ENCODE assay signal across 9 mouse cellular contexts in the genomic region with DNA sequence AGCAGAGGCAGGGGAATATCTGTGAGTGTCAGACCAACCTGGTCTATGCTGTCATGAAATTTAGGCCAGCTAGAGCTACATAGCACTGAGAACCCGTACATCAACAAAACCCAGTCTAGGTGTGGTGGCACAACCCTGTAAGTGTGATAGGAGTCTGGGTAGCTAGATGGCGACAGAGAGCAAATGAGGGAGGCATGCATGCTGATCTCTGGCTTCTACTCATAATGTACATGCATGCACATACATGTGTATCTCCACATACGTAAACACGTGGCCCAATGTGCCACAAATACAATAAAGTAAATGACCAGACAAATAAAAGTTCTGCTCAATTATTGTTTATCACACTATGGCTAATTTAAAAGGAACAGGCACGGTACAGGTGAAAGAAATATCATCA. TPM values are rescaled to one million over a fixed set of nuclear protein-coding genes. Genes with fewer than 3 reads are reported as not detected.
DNase-seq lines count a peak whose midpoint lies in the region; ATAC-seq and TF ChIP-seq lines count a peak whose summit lies in the region.
"Had no signal": no experiment of that assay in that cellular context is flagged by ENCODE, and none has a peak within 500 bp of the region (broad histone marks: within the 10 kb centered on the region; RNA-seq: fewer than 3 reads in every experiment).

No protein-coding gene starts in this region.

- no peaks in the 10 kb centered on the region for H3K36me3 ChIP-seq in neural tube, embryonic 11.5 days (ENCODE audit: control insufficient read depth, insufficient read depth, low read length)
- H3K36me3 ChIP-seq in neural tube, embryonic 15.5 days, result no peaks in the 10 kb centered on the region
- H3K36me3 ChIP-seq in stomach, postnatal 0 days (ENCODE audit: control insufficient read depth, insufficient read depth, low read length), result no peaks in the 10 kb centered on the region
- H3K36me3 ChIP-seq: midbrain, embryonic 12.5 days had no signal

- WGBS in neural tube, embryonic 11.5 days, result 35% methylated on average over 5 of the region's 5 CpGs
- 30% methylated on average over 5 of the region's 5 CpGs for WGBS in neural tube, embryonic 15.5 days
- 30% methylated on average over 5 of the region's 5 CpGs for WGBS in stomach, postnatal 0 days

- no peak overlapping the region for H3K4me3 ChIP-seq in neural tube, embryonic 11.5 days (ENCODE audit: low read depth, low read length)
- H3K4me3 ChIP-seq in neural tube, embryonic 15.5 days (replicated peaks), result no peak overlapping the region
- no peak overlapping the region for H3K4me3 ChIP-seq in stomach, postnatal 0 days (ENCODE audit: low read depth, low read length)
- H3K4me3 ChIP-seq: midbrain, embryonic 12.5 days had no signal

- DNase-seq in gastrocnemius, adult 18-20 months (ENCODE audit: low spot score), result peak; percentile 44
- DNase-seq in gastrocnemius, postnatal 14 days, result no peak
- peak; percentile 51 for DNase-seq in neural tube, embryonic 11.5 days (ENCODE audit: low spot score)
- DNase-seq in adipocyte (ENCODE audit: low spot score), result peak; percentile 29
- DNase-seq in induced T-regulatory cell, adult 2 months (ENCODE audit: low read depth), result peak; percentile 78
- DNase-seq in stomach, postnatal 0 days (ENCODE audit: low spot score), result peak; percentile 73

- H3K9me3 ChIP-seq in neural tube, embryonic 11.5 days (ENCODE audit: control insufficient read depth, low read length), result no peaks in the 10 kb centered on the region
- no peaks in the 10 kb centered on the region for H3K9me3 ChIP-seq in neural tube, embryonic 15.5 days (replicated peaks)
- H3K9me3 ChIP-seq in stomach, postnatal 0 days (ENCODE audit: control insufficient read depth, low read length), result no peaks in the 10 kb centered on the region
- H3K9me3 ChIP-seq: midbrain, embryonic 12.5 days had no signal

- H3K4me2 ChIP-seq in neural tube, embryonic 11.5 days (ENCODE audit: low read depth), result no peak overlapping the region
- no peak overlapping the region for H3K4me2 ChIP-seq in neural tube, embryonic 15.5 days
- H3K4me2 ChIP-seq in stomach, postnatal 0 days (replicated peaks; ENCODE audit: low read depth), result no peak overlapping the region
- H3K4me2 ChIP-seq: midbrain, embryonic 12.5 days had no signal

- no peak for TF ChIP-seq EP300 in stomach, postnatal 0 days (optimal IDR thresholded peaks at IDR 0.05)

- TF ChIP-seq CTCF in stomach, postnatal 0 days (IDR thresholded peaks at IDR 0.05; ENCODE audit: low read depth), result peak; percentile 87

- H3K4me1 ChIP-seq in neural tube, embryonic 11.5 days (ENCODE audit: control insufficient read depth, insufficient read depth, low read length), result no peaks in the 10 kb centered on the region
- peaks cover 18% of the 10 kb centered on the region for H3K4me1 ChIP-seq in neural tube, embryonic 15.5 days
- no peaks in the 10 kb centered on the region for H3K4me1 ChIP-seq in stomach, postnatal 0 days (replicated peaks; ENCODE audit: control insufficient read depth, insufficient read depth)

- peaks cover 36% of the 10 kb centered on the region for H3K27me3 ChIP-seq in neural tube, embryonic 11.5 days (ENCODE audit: control insufficient read depth, insufficient read depth, low read length)
- peaks cover 38% of the 10 kb centered on the region for H3K27me3 ChIP-seq in neural tube, embryonic 15.5 days (replicated peaks)
- H3K27me3 ChIP-seq in stomach, postnatal 0 days (ENCODE audit: control insufficient read depth, insufficient read depth, low read length), result peaks cover 5% of the 10 kb centered on the region; the same call in 1 of the 2 replicates

- intact Hi-C loops in gastrocnemius, postnatal 14 days (cut with DNase I; ENCODE audit: low total_unique reads), result no loop called here

- H3K9ac ChIP-seq in neural tube, embryonic 11.5 days (ENCODE audit: low read length), result no peak overlapping the region
- no peak overlapping the region for H3K9ac ChIP-seq in neural tube, embryonic 15.5 days (replicated peaks)
- H3K9ac ChIP-seq in stomach, postnatal 0 days (ENCODE audit: low read length), result no peak overlapping the region
- H3K9ac ChIP-seq: midbrain, embryonic 12.5 days had no signal

- no peak for ATAC-seq in neural tube, embryonic 11.5 days (ENCODE audit: insufficient read depth, low FRiP score, low TSS enrichment)
- ATAC-seq in neural tube, embryonic 15.5 days (ENCODE audit: low FRiP score), result no peak
- no peak; the same call in 1 of the 2 replicates for ATAC-seq in stomach, postnatal 0 days (ENCODE audit: low FRiP score, low TSS enrichment)
- no peak for ATAC-seq in activated CD4-positive, CD25-positive, alpha-beta regulatory T cell, adult 4 months

- H3K27ac ChIP-seq in neural tube, embryonic 11.5 days (ENCODE audit: low read depth, low read length), result no peak overlapping the region
- H3K27ac ChIP-seq in neural tube, embryonic 15.5 days (replicated peaks), result no peak overlapping the region
- H3K27ac ChIP-seq in stomach, postnatal 0 days (replicated peaks), result no peak overlapping the region
- H3K27ac ChIP-seq: midbrain, embryonic 12.5 days had no signal

RNA-seq across cellular contexts. Expression of a gene that starts 3.5 kb away (rescaled TPM):
- total RNA-seq in gastrocnemius, adult 18-20 months (2021), result under 1 TPM; 0.50 to 0.76 TPM
- 1 to 10 TPM; 1.9 to 2.6 TPM for total RNA-seq in gastrocnemius, postnatal 14 days (2021)
- 1.5 and 2.0 TPM in 2 replicates for polyA plus RNA-seq in neural tube, embryonic 11.5 days (2014; fragmentation: Nextera tagmentation; extraction: Ambion mirVana)
- 39.9 and 49.0 TPM in 2 replicates for polyA plus RNA-seq in neural tube, embryonic 15.5 days (2015; fragmentation: Nextera tagmentation; extraction: Ambion mirVana)
- 2.0 and 2.5 TPM in 2 replicates for polyA plus RNA-seq in stomach, postnatal 0 days (2015; fragmentation: Nextera tagmentation; extraction: Ambion mirVana)
- polyA plus RNA-seq in activated CD4-positive, CD25-positive, alpha-beta regulatory T cell, adult 4 months (2017; shearing (Covaris generic)), result under 1 TPM; 0.09 to 0.11 TPM

RNA-seq across cellular contexts. Expression of a gene that starts 25.9 kb away (rescaled TPM):
- under 1 TPM in 1 of 2 experiments, not detected in 1; 0.55 TPM for total RNA-seq in gastrocnemius, adult 18-20 months (2021)
- under 1 TPM; 0.47 to 0.55 TPM for total RNA-seq in gastrocnemius, postnatal 14 days (2021)
- polyA plus RNA-seq in neural tube, embryonic 11.5 days (2014; fragmentation: Nextera tagmentation; extraction: Ambion mirVana), result not detected in 2 replicates
- polyA plus RNA-seq in neural tube, embryonic 15.5 days (2015; fragmentation: Nextera tagmentation; extraction: Ambion mirVana), result 0.42 and 0.72 TPM in 2 replicates
- polyA plus RNA-seq in stomach, postnatal 0 days (2015; fragmentation: Nextera tagmentation; extraction: Ambion mirVana), result 0.81 TPM in 1 of 2 replicates, not detected in the other
- polyA plus RNA-seq in activated CD4-positive, CD25-positive, alpha-beta regulatory T cell, adult 4 months (2017; shearing (Covaris generic)), result not detected

RNA-seq across cellular contexts. Expression of a gene that starts 26.4 kb away (rescaled TPM):
- 1 to 10 TPM; 7.0 to 7.8 TPM for total RNA-seq in gastrocnemius, adult 18-20 months (2021)
- total RNA-seq in gastrocnemius, postnatal 14 days (2021), result 10 to 100 TPM; 21.2 to 23.5 TPM
- polyA plus RNA-seq in neural tube, embryonic 11.5 days (2014; fragmentation: Nextera tagmentation; extraction: Ambion mirVana), result 17.3 and 18.0 TPM in 2 replicates
- polyA plus RNA-seq in neural tube, embryonic 15.5 days (2015; fragmentation: Nextera tagmentation; extraction: Ambion mirVana), result 53.1 and 64.3 TPM in 2 replicates
- 33.3 and 34.8 TPM in 2 replicates for polyA plus RNA-seq in stomach, postnatal 0 days (2015; fragmentation: Nextera tagmentation; extraction: Ambion mirVana)
- 10 to 100 TPM in 1 of 2 experiments, 1 to 10 TPM in 1; 8.4 to 15.1 TPM for polyA plus RNA-seq in activated CD4-positive, CD25-positive, alpha-beta regulatory T cell, adult 4 months (2017; shearing (Covaris generic))

RNA-seq across cellular contexts. Expression of a gene that starts 30.5 kb away (rescaled TPM):
- total RNA-seq in gastrocnemius, adult 18-20 months (2021), result 1 to 10 TPM; 5.7 to 6.5 TPM
- 1 to 10 TPM; 7.4 to 7.6 TPM for total RNA-seq in gastrocnemius, postnatal 14 days (2021)
- polyA plus RNA-seq in neural tube, embryonic 11.5 days (2014; fragmentation: Nextera tagmentation; extraction: Ambion mirVana), result 68.6 and 70.8 TPM in 2 replicates
- polyA plus RNA-seq in neural tube, embryonic 15.5 days (2015; fragmentation: Nextera tagmentation; extraction: Ambion mirVana), result 58.4 and 63.7 TPM in 2 replicates
- polyA plus RNA-seq in stomach, postnatal 0 days (2015; fragmentation: Nextera tagmentation; extraction: Ambion mirVana), result 30.5 and 31.4 TPM in 2 replicates
- polyA plus RNA-seq in activated CD4-positive, CD25-positive, alpha-beta regulatory T cell, adult 4 months (2017; shearing (Covaris generic)), result 1 to 10 TPM; 5.3 to 6.9 TPM

Comparison
In these comparisons a context has a peak if more than half of its experiments do, and no peak if none do; other contexts are left out.
1. RNA of a gene that starts 3.5 kb away (polyA plus RNA-seq): 39.9 to 49.0 TPM in neural tube, embryonic 15.5 days; 1.5 to 2.0 TPM in neural tube, embryonic 11.5 days, 2.0 to 2.5 TPM in stomach, postnatal 0 days and 0.09 to 0.11 TPM in activated CD4-positive, CD25-positive, alpha-beta regulatory T cell, adult 4 months; every median in the first group is over 10 times any median in the second.